Mouse (Mus musculus): ENCODE data around the gene Hsd17b6. TPM values are rescaled to one million over a fixed set of nuclear protein-coding genes. Genes with fewer than 3 reads are reported as not detected.
"Not testable (repeated sequence)": the region's sequence is repeated elsewhere in the genome, so short reads cannot be mapped to it uniquely, and the experiment has no call there.

Hsd17b6 gene
- total RNA-seq (2021): not detected

GRCm38 (mm10) chr10:128007446-128007845, at the start of gene Hsd17b6:
Gene Hsd17b6, minus strand, starts transcription at chr10:128007611.
- DNase-seq: no peak

GRCm38 (mm10) chr10:128053001-128053400, 45.6 kb upstream of the Hsd17b6 start:
- no peak for DNase-seq

GRCm38 (mm10) chr10:128052136-128052535, 44.7 kb upstream of the Hsd17b6 start:
- DNase-seq: not testable (repeated sequence)

- no peak for DNase-seq
Measured at GRCm38 (mm10) chr10:128051589-128051988, 44.2 kb upstream of the Hsd17b6 start.

- no peak for DNase-seq
Measured at GRCm38 (mm10) chr10:128050355-128050754, 42.9 kb upstream of the Hsd17b6 start.

- DNase-seq: no peak
Measured at GRCm38 (mm10) chr10:128049741-128050140, 42.3 kb upstream of the Hsd17b6 start.

GRCm38 (mm10) chr10:128048157-128048556, 40.7 kb upstream of the Hsd17b6 start:
- DNase-seq: no peak

- no peak for DNase-seq
Measured at GRCm38 (mm10) chr10:128043041-128043835, 35.8 kb upstream of the Hsd17b6 start.

GRCm38 (mm10) chr10:128042466-128042865, 35.1 kb upstream of the Hsd17b6 start:
- DNase-seq: no peak

GRCm38 (mm10) chr10:128041636-128042035, 34.2 kb upstream of the Hsd17b6 start:
- DNase-seq: no peak

- no peak for DNase-seq
Measured at GRCm38 (mm10) chr10:128040293-128040692, 32.9 kb upstream of the Hsd17b6 start.

GRCm38 (mm10) chr10:128039858-128040257, 32.4 kb upstream of the Hsd17b6 start:
- no peak for DNase-seq

- DNase-seq: no peak
Measured at GRCm38 (mm10) chr10:128039167-128039566, 31.8 kb upstream of the Hsd17b6 start.

- DNase-seq: no peak
Measured at GRCm38 (mm10) chr10:128037921-128038320, 30.5 kb upstream of the Hsd17b6 start.

GRCm38 (mm10) chr10:128036746-128037425, 29.5 kb upstream of the Hsd17b6 start:
- no peak for DNase-seq

- no peak for DNase-seq
Measured at GRCm38 (mm10) chr10:128030860-128031259, 23.4 kb upstream of the Hsd17b6 start.

GRCm38 (mm10) chr10:128029931-128030330, 22.5 kb upstream of the Hsd17b6 start:
- no peak for DNase-seq

GRCm38 (mm10) chr10:128023496-128023895, 16.1 kb upstream of the Hsd17b6 start:
- no peak for DNase-seq

GRCm38 (mm10) chr10:128022196-128022595, 14.8 kb upstream of the Hsd17b6 start:
- DNase-seq: no peak

- peak; percentile 74 for DNase-seq
Measured at GRCm38 (mm10) chr10:128015068-128015934, 7.9 kb upstream of the Hsd17b6 start, which contains the start of gene Prim1. Gene Prim1, plus strand, starts transcription at chr10:128015168.

- no peak for DNase-seq
Measured at GRCm38 (mm10) chr10:128009735-128010134, 2.3 kb upstream of the Hsd17b6 start.

GRCm38 (mm10) chr10:128008207-128008889, 937 bp upstream of the Hsd17b6 start:
- peak; percentile 39 to 69 for DNase-seq

Data from layer of hippocampus, postnatal 36 days (tissue).